Mouse (Mus musculus): ENCODE results near the gene Ilf3. TPM values are rescaled to one million over a fixed set of nuclear protein-coding genes. Genes with fewer than 3 reads are reported as not detected.

The Ilf3 gene
- polyA plus RNA-seq, 1 experiment from 2014 or later = 45.2 TPM

DNA sequence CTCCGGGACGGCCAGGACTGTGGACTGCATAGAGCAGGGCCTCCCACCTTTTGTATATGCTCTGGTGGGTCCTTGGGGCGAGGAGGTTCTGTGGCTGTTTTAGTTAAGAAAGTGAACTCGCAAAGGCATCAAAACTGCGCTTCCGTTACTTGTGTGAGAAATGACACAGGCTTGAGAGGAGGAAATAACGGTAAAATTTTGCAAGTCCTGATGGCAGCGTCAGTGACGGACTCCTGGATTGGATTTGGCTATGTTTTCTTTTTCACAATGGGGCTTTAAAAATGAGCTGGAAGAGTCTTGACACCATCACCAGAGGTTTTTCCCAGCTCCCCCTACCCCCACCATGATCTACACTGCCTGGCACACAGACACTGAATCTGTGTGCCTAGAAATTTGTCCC is 33.4 kb downstream of the Ilf3 start:
- H3K9me3 ChIP-seq (ENCODE audit: control insufficient read depth, low read length) = no peaks in the 10 kb centered on the region
- H3K27me3 ChIP-seq (ENCODE audit: control insufficient read depth, insufficient read depth, low read length) = no peaks in the 10 kb centered on the region
- peaks cover 52% of the 10 kb centered on the region for H3K36me3 ChIP-seq (ENCODE audit: control insufficient read depth, insufficient read depth, low read length)
- no peak overlapping the region for H3K4me3 ChIP-seq (ENCODE audit: low read depth, low read length)
- H3K4me2 ChIP-seq (replicated peaks; ENCODE audit: low read depth) = no peak overlapping the region
- no peak overlapping the region for H3K9ac ChIP-seq (ENCODE audit: low read length)
- TF ChIP-seq CTCF (IDR thresholded peaks at IDR 0.05; ENCODE audit: low read depth) (no peak), EP300 (optimal IDR thresholded peaks at IDR 0.05) (no peak)
- DNase-seq (ENCODE audit: low spot score) = no peak
- WGBS = 92% methylated on average over 9 of the region's 9 CpGs
- no peaks in the 10 kb centered on the region for H3K4me1 ChIP-seq (replicated peaks; ENCODE audit: control insufficient read depth, insufficient read depth)
- ATAC-seq (ENCODE audit: low FRiP score, low TSS enrichment) = no peak
- no peak overlapping the region for H3K27ac ChIP-seq (replicated peaks)

DNA sequence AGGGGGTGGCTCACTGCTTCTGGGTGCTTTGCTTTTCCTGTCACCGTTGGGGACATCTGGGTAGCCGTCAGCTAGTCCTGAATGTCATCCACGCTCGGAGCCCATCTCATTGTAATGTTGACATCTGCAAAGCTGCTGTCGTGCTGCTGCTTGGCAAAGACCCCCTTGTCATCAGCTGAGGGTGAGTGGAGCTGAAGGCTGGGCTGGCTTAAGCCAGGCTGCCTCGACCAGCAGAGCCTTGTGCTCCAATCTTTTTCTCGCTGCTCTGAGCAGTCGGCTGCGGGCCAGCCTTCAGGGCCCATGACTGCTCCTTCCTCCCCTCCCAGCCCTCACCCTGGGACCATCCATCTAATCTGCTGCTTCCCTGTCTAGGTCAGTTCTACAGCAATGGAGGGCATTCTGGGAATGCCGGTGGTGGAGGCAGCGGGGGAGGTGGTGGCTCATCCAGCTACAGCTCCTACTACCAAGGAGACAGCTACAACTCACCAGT is 35.1 kb downstream of the Ilf3 start:
- H3K9me3 ChIP-seq (ENCODE audit: control insufficient read depth, low read length) = no peaks in the 10 kb centered on the region
- H3K9ac ChIP-seq (ENCODE audit: low read length) = no peak overlapping the region
- ATAC-seq (ENCODE audit: low FRiP score, low TSS enrichment) (no peak), DNase-seq (ENCODE audit: low spot score) (no peak)
- no peak for TF ChIP-seq CTCF (IDR thresholded peaks at IDR 0.05; ENCODE audit: low read depth)
- no peak for TF ChIP-seq EP300 (optimal IDR thresholded peaks at IDR 0.05)
- H3K27me3 ChIP-seq (ENCODE audit: control insufficient read depth, insufficient read depth, low read length) = no peaks in the 10 kb centered on the region
- no peak overlapping the region for H3K4me2 ChIP-seq (replicated peaks; ENCODE audit: low read depth)
- peaks cover 54% of the 10 kb centered on the region for H3K36me3 ChIP-seq (ENCODE audit: control insufficient read depth, insufficient read depth, low read length)
- H3K4me1 ChIP-seq (replicated peaks; ENCODE audit: control insufficient read depth, insufficient read depth) = no peaks in the 10 kb centered on the region
- H3K4me3 ChIP-seq (ENCODE audit: low read depth, low read length) = no peak overlapping the region
- no peak overlapping the region for H3K27ac ChIP-seq (replicated peaks)
- 78% methylated on average over 11 of the region's 11 CpGs for WGBS

DNA sequence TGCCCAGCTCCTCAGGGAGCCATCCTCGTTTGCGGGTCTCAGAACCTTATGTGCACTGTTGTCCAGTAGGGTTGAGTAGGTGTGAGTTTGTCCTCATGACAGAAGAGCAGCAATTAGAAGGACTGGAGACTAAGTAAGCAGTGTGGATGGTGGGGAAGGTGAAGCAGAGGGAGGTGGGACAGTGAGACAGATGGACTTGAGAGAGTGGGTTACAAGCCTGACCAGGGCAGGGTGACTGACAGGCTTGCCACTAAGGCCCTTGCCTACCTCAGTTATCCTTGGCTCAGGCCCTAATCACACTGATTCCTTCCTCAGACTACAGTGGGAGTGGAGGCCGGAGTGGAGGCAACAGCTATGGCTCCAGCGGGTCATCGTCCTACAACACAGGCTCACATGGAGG is 36.1 kb downstream of the Ilf3 start:
- H3K4me3 ChIP-seq (ENCODE audit: low read depth, low read length) = no peak overlapping the region
- H3K4me2 ChIP-seq (replicated peaks; ENCODE audit: low read depth) = no peak overlapping the region
- no peaks in the 10 kb centered on the region for H3K4me1 ChIP-seq (replicated peaks; ENCODE audit: control insufficient read depth, insufficient read depth)
- no peak overlapping the region for H3K9ac ChIP-seq (ENCODE audit: low read length)
- no peak overlapping the region for H3K27ac ChIP-seq (replicated peaks)
- no peaks in the 10 kb centered on the region for H3K27me3 ChIP-seq (ENCODE audit: control insufficient read depth, insufficient read depth, low read length)
- whole genome bisulfite sequencing = 97% methylated on average over 5 of the region's 5 CpGs
- DNase-seq (ENCODE audit: low spot score) (no peak), ATAC-seq (ENCODE audit: low FRiP score, low TSS enrichment) (no peak)
- TF ChIP-seq EP300 (optimal IDR thresholded peaks at IDR 0.05) (no peak), CTCF (IDR thresholded peaks at IDR 0.05; ENCODE audit: low read depth) (no peak)
- H3K9me3 ChIP-seq (ENCODE audit: control insufficient read depth, low read length) = no peaks in the 10 kb centered on the region
- H3K36me3 ChIP-seq (ENCODE audit: control insufficient read depth, insufficient read depth, low read length) = peaks cover 52% of the 10 kb centered on the region

DNA sequence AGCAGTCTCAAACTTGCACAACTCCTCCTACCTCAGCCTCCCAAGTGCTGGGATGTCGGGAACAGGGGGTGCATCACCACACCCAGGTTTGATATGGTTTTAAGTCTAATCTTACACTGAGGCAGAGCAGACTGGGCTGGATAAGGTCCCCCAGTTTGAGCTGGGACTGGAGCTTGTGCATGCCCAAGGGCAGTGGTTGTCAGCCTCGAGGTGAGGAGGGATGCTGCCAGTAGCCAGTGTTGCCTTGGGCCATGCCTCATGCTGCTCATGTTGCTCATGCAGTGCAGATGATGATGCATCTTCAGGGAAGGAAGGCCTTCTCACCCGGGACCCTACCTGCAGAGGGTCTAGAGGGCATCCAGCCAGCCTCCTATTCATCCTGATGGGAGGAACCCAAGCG is 37.9 kb downstream of the Ilf3 start:
- H3K4me3 ChIP-seq (ENCODE audit: low read depth, low read length) = no peak overlapping the region
- ATAC-seq (ENCODE audit: low FRiP score, low TSS enrichment) = no peak
- H3K9ac ChIP-seq (ENCODE audit: low read length) = no peak overlapping the region
- no peaks in the 10 kb centered on the region for H3K27me3 ChIP-seq (ENCODE audit: control insufficient read depth, insufficient read depth, low read length)
- no peak overlapping the region for H3K4me2 ChIP-seq (replicated peaks; ENCODE audit: low read depth)
- H3K9me3 ChIP-seq (ENCODE audit: control insufficient read depth, low read length) = no peaks in the 10 kb centered on the region
- TF ChIP-seq CTCF (IDR thresholded peaks at IDR 0.05; ENCODE audit: low read depth) (no peak), EP300 (optimal IDR thresholded peaks at IDR 0.05) (no peak)
- WGBS = 72% methylated on average over 4 of the region's 4 CpGs
- no peak overlapping the region for H3K27ac ChIP-seq (replicated peaks)
- no peak for DNase-seq (ENCODE audit: low spot score)
- no peaks in the 10 kb centered on the region for H3K4me1 ChIP-seq (replicated peaks; ENCODE audit: control insufficient read depth, insufficient read depth)
- H3K36me3 ChIP-seq (ENCODE audit: control insufficient read depth, insufficient read depth, low read length) = peaks cover 35% of the 10 kb centered on the region; the same call in 1 of the 2 replicates

DNA sequence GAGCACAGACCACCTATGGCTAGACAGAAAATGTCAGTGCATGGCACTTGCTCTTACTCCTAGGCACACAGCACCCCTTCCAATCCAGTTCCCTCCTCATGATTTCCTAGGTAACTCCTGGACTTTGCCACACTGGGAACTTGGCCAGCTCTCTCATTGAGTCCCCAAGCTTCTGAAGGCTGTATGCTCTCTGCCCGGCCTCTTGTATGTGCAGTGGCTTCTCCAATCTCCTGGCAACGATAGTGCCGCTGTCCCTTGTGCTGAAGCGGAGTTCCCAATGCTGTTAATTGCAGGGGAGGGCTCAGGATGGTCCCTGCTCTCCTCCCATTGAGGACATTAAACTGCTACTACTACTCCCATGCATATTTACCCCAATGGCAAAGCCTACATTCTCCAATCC is 40.3 kb downstream of the Ilf3 start:
- 12% methylated on average over 4 of the region's 4 CpGs for WGBS
- no peaks in the 10 kb centered on the region for H3K9me3 ChIP-seq (ENCODE audit: control insufficient read depth, low read length)
- TF ChIP-seq CTCF (IDR thresholded peaks at IDR 0.05; ENCODE audit: low read depth) (no peak), EP300 (optimal IDR thresholded peaks at IDR 0.05) (no peak)
- DNase-seq (ENCODE audit: low spot score) (peak; percentile 72), ATAC-seq (ENCODE audit: low FRiP score, low TSS enrichment) (no peak)
- H3K9ac ChIP-seq (ENCODE audit: low read length) = no peak overlapping the region
- no peaks in the 10 kb centered on the region for H3K27me3 ChIP-seq (ENCODE audit: control insufficient read depth, insufficient read depth, low read length)
- peaks cover 17% of the 10 kb centered on the region; the same call in 1 of the 2 replicates for H3K36me3 ChIP-seq (ENCODE audit: control insufficient read depth, insufficient read depth, low read length)
- no peak overlapping the region for H3K4me2 ChIP-seq (replicated peaks; ENCODE audit: low read depth)
- no peak overlapping the region for H3K4me3 ChIP-seq (ENCODE audit: low read depth, low read length)
- H3K27ac ChIP-seq (replicated peaks) = no peak overlapping the region
- no peaks in the 10 kb centered on the region for H3K4me1 ChIP-seq (replicated peaks; ENCODE audit: control insufficient read depth, insufficient read depth)

DNA sequence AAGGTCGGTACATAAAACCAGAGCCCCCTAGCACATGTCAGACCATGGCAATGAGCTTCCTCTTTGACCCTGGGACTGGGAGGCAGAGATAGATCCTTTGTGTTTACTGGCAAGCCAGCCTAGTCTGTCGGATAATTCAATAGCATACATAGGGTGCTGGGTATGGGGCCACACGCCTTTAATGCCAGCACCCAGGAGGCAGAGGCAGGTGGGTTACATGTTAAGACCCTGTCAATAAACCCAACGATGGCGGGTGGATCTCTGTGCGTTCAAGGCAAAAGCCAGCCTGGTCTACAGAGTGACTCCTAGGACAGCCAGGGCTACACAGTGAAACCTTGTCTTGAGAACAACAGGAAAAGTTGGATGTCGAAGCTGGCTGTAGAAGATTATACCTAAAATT is 41.0 kb downstream of the Ilf3 start:
- Histone ChIP-seq H3K4me2 (replicated peaks; ENCODE audit: low read depth) (no peak overlapping the region), H3K27me3 (ENCODE audit: control insufficient read depth, insufficient read depth, low read length) (no peaks in the 10 kb centered on the region), H3K36me3 (ENCODE audit: control insufficient read depth, insufficient read depth, low read length) (peaks cover 17% of the 10 kb centered on the region; the same call in 1 of the 2 replicates), H3K4me1 (replicated peaks; ENCODE audit: control insufficient read depth, insufficient read depth) (no peaks in the 10 kb centered on the region), H3K9ac (ENCODE audit: low read length) (no peak overlapping the region), H3K4me3 (ENCODE audit: low read depth, low read length) (no peak overlapping the region), H3K9me3 (ENCODE audit: control insufficient read depth, low read length) (no peaks in the 10 kb centered on the region), H3K27ac (replicated peaks) (no peak overlapping the region)
- DNase-seq (ENCODE audit: low spot score) = no peak
- WGBS = 68% methylated on average over 7 of the region's 7 CpGs
- TF ChIP-seq EP300 (optimal IDR thresholded peaks at IDR 0.05) (no peak), CTCF (IDR thresholded peaks at IDR 0.05; ENCODE audit: low read depth) (no peak)
- no peak for ATAC-seq (ENCODE audit: low FRiP score, low TSS enrichment)

All from stomach, postnatal 0 days (tissue).